Mouse (Mus musculus): ENCODE results near the gene Fis1.
"Not testable (repeated sequence)": the region's sequence is repeated elsewhere in the genome, so short reads cannot be mapped to it uniquely, and the experiment has no call there.

The Fis1 gene

GRCm38 (mm10) chr5:136953015-136953414, at the start of gene Fis1:
TSS of gene Fis1 (plus strand) at chr5:136953275.
- DNase-seq (ENCODE audit: low read depth, low spot score): peak; percentile 99

GRCm38 (mm10) chr5:136904621-136905020, 48.5 kb upstream of the Fis1 start:
- no peak for DNase-seq (ENCODE audit: low read depth, low spot score)

GRCm38 (mm10) chr5:136905630-136906029, 47.4 kb upstream of the Fis1 start:
- no peak for DNase-seq (ENCODE audit: low read depth, low spot score)

- no peak for DNase-seq (ENCODE audit: low read depth, low spot score)
Observed at GRCm38 (mm10) chr5:136907587-136907986, 45.5 kb upstream of the Fis1 start.

GRCm38 (mm10) chr5:136907991-136908857, 44.9 kb upstream of the Fis1 start, which contains the start of gene Ift22:
TSS of gene Ift22 (plus strand) at chr5:136908150.
- DNase-seq (ENCODE audit: low read depth, low spot score): peak; percentile 98

- no peak for DNase-seq (ENCODE audit: low read depth, low spot score)
Observed at GRCm38 (mm10) chr5:136914183-136914582, 38.9 kb upstream of the Fis1 start.

GRCm38 (mm10) chr5:136917613-136918242, 35.3 kb upstream of the Fis1 start:
- no peak for DNase-seq (ENCODE audit: low read depth, low spot score)

- peak; percentile 97 for DNase-seq (ENCODE audit: low read depth, low spot score)
Observed at GRCm38 (mm10) chr5:136918655-136919472, 34.2 kb upstream of the Fis1 start.

GRCm38 (mm10) chr5:136919546-136920301, 33.4 kb upstream of the Fis1 start:
- DNase-seq (ENCODE audit: low read depth, low spot score): no peak

- no peak for DNase-seq (ENCODE audit: low read depth, low spot score)
Observed at GRCm38 (mm10) chr5:136922830-136923229, 30.2 kb upstream of the Fis1 start.

GRCm38 (mm10) chr5:136923751-136924478, 29.2 kb upstream of the Fis1 start:
- no peak for DNase-seq (ENCODE audit: low read depth, low spot score)

- peak; percentile 94 for DNase-seq (ENCODE audit: low read depth, low spot score)
Observed at GRCm38 (mm10) chr5:136929073-136929472, 24.0 kb upstream of the Fis1 start.

GRCm38 (mm10) chr5:136931896-136932295, 21.2 kb upstream of the Fis1 start:
- peak; percentile 47 for DNase-seq (ENCODE audit: low read depth, low spot score)

GRCm38 (mm10) chr5:136932956-136933355, 20.1 kb upstream of the Fis1 start:
- DNase-seq (ENCODE audit: low read depth, low spot score): no peak

- no peak for DNase-seq (ENCODE audit: low read depth, low spot score)
Observed at GRCm38 (mm10) chr5:136933930-136934329, 19.1 kb upstream of the Fis1 start.

- no peak for DNase-seq (ENCODE audit: low read depth, low spot score)
Observed at GRCm38 (mm10) chr5:136935905-136936695, 17.0 kb upstream of the Fis1 start.

- no peak for DNase-seq (ENCODE audit: low read depth, low spot score)
Observed at GRCm38 (mm10) chr5:136936750-136937149, 16.3 kb upstream of the Fis1 start.

- no peak for DNase-seq (ENCODE audit: low read depth, low spot score)
Observed at GRCm38 (mm10) chr5:136937621-136938020, 15.5 kb upstream of the Fis1 start.

GRCm38 (mm10) chr5:136939284-136939683, 13.8 kb upstream of the Fis1 start:
- no peak for DNase-seq (ENCODE audit: low read depth, low spot score)

GRCm38 (mm10) chr5:136940029-136940428, 13.0 kb upstream of the Fis1 start:
- DNase-seq (ENCODE audit: low read depth, low spot score): not testable (repeated sequence)

Data from brain, adult 2 months (tissue).